Mouse (Mus musculus): Measurements from ENCODE around the gene Rcor1.

DNA sequence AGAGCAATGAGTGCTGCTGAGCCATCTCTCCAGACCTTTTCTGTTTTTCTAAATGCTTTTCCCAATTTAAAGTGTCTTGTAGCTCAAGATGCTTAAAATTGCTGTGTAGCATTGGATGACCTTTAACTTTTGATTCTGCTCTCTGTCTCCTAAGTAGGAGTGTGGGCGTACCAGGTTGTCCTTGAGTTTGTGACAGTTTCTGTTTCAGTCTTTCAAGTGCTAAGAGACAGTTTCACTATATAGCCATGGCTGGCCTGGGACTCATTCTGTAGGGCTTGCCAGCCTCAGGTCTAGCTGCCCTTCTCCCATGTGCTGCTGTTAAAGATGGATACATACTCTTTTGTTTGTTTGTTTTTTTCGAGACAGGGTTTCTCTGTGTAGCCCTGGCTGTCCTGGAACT lies 9.1 kb downstream of the Rcor1 start:
- TF ChIP-seq CTCF (conservative IDR thresholded peaks at IDR 0.05; ENCODE audit: insufficient read depth, insufficient read length, low read depth, low read length) (no peak), POLR2A (IDR thresholded peaks at IDR 0.05; ENCODE audit: low read depth, low read length) (no peak)
